Mouse (Mus musculus) limb, embryonic 11.5 days (tissue): ENCODE results near the gene Cirbp. TPM values are rescaled to one million over a fixed set of nuclear protein-coding genes. Genes with fewer than 3 reads are reported as not detected.

Experiments
- ATAC-seq: fragments of 200-750 bp; cut with Nextera tagmentation; 2 replicates; pipeline ENCODE4 v1.8.0; 2017; ENCODE audit warnings: low read depth; ENCODE audit not compliant: insufficient number of reproducible peaks, low FRiP score, low TSS enrichment
- DNase-seq: peaks from one replicate; pipeline ENCODE4 v3.0.0-alpha.2; 2015; ENCODE audit warnings: low spot score
- H3K27ac ChIP-seq: fragments of 300-500 bp; sonication (generic); replicated peaks from 2 replicates; pipeline ENCODE4 v1.5.1; 2014; ENCODE audit warnings: low read depth, mild to moderate bottlenecking, low read length
- H3K27me3 ChIP-seq: fragments of 300-500 bp; sonication (generic); 2 replicates; pipeline ENCODE4 v1.6.1; 2014; ENCODE audit warnings: mild to moderate bottlenecking, low read length, mixed read lengths; ENCODE audit not compliant: control insufficient read depth, insufficient read depth
- H3K36me3 ChIP-seq: fragments of 300-500 bp; sonication (generic); 2 replicates; pipeline ENCODE4 v1.6.1; 2014; ENCODE audit warnings: mild to moderate bottlenecking, low read length, moderate library complexity, mixed read lengths; ENCODE audit not compliant: control insufficient read depth, insufficient read depth
- H3K4me1 ChIP-seq: fragments of 300-500 bp; sonication (generic); 2 replicates; pipeline ENCODE4 v1.6.1; 2014; ENCODE audit warnings: low read length, mixed read lengths; ENCODE audit not compliant: control insufficient read depth, insufficient read depth
- H3K4me2 ChIP-seq: fragments of 300-500 bp; sonication (generic); 2 replicates; pipeline ENCODE4 v1.6.1; 2014; ENCODE audit warnings: low read depth, mild to moderate bottlenecking, moderate library complexity; ENCODE audit not compliant: severe bottlenecking
- H3K4me3 ChIP-seq: fragments of 300-500 bp; sonication (generic); 2 replicates; pipeline ENCODE4 v1.5.1; 2014; ENCODE audit warnings: low read depth, low read length
- H3K9ac ChIP-seq: fragments of 300-500 bp; sonication (generic); 2 replicates; pipeline ENCODE4 v1.6.1; 2014; ENCODE audit warnings: mild to moderate bottlenecking, low read length
- H3K9me3 ChIP-seq: fragments of 300-500 bp; sonication (generic); 2 replicates; pipeline ENCODE4 v1.6.1; 2016; ENCODE audit warnings: low read length; ENCODE audit not compliant: control insufficient read depth
- WGBS: fragments of 180-500 bp; shearing (Covaris S2); extraction: QIAGEN DNeasy Blood & Tissue Kit; methylation state at CpG from one replicate; pipeline ENCODE4 v1.1.7; 2014; 5-methylcytosine and 5-hydroxymethylcytosine counted together
- polyA plus RNA-seq: library from polyadenylated mRNA; unstranded; fragments of >200 nt; fragmentation: Nextera tagmentation; extraction: Ambion mirVana; gene quantifications from 2 replicates; pipeline ENCODE4 v1.2.1, GENCODE M21; 2014

Gene Cirbp
- polyA plus RNA-seq, 1 experiment from 2014 or later = 68.1 TPM

- no peak overlapping the region for H3K4me2 ChIP-seq
These were observed 16.8 kb downstream of the Cirbp start for GRCm38 (mm10) chr10:80182547-80182946.

GRCm38 (mm10) chr10:80186649-80187048 is 20.9 kb downstream of the Cirbp start:
- ATAC-seq (no peak), DNase-seq (no peak)
- WGBS = 37% methylated on average over 27 of the region's 27 CpGs
- Histone ChIP-seq H3K4me2 (no peak overlapping the region), H3K27me3 (peaks cover 26% of the 10 kb centered on the region), H3K4me1 (peaks cover 21% of the 10 kb centered on the region), H3K27ac (no peak overlapping the region), H3K4me3 (no peak overlapping the region), H3K9me3 (no peaks in the 10 kb centered on the region), H3K36me3 (peaks cover 12% of the 10 kb centered on the region), H3K9ac (no peak overlapping the region)

More at GRCm38 (mm10) chr10:80182547-80182946, 16.8 kb downstream of the Cirbp start:
- Histone ChIP-seq H3K27me3 (no peaks in the 10 kb centered on the region), H3K36me3 (peaks cover 4% of the 10 kb centered on the region; the same call in 1 of the 2 replicates), H3K9ac (no peak overlapping the region), H3K27ac (no peak overlapping the region), H3K4me1 (peaks cover 16% of the 10 kb centered on the region), H3K9me3 (no peaks in the 10 kb centered on the region), H3K4me3 (no peak overlapping the region)
- ATAC-seq = no peak
- 97% methylated on average over 7 of the region's 7 CpGs for WGBS
- DNase-seq = no peak

- no peak overlapping the region for H3K4me2 ChIP-seq
- H3K4me3 ChIP-seq = no peak overlapping the region
- ATAC-seq = no peak
- peaks cover 12% of the 10 kb centered on the region for H3K36me3 ChIP-seq
- WGBS = 87% methylated on average over 10 of the region's 10 CpGs
- H3K4me1 ChIP-seq = peaks cover 21% of the 10 kb centered on the region
- H3K27me3 ChIP-seq = peaks cover 26% of the 10 kb centered on the region
- H3K27ac ChIP-seq = no peak overlapping the region
- H3K9ac ChIP-seq = no peak overlapping the region
- no peak for DNase-seq
- H3K9me3 ChIP-seq = no peaks in the 10 kb centered on the region
These were observed 22.0 kb downstream of the Cirbp start for GRCm38 (mm10) chr10:80187739-80188138.

- no peaks in the 10 kb centered on the region for H3K9me3 ChIP-seq
- WGBS = 74% methylated on average over 15 of the region's 15 CpGs
- H3K36me3 ChIP-seq = peaks cover 12% of the 10 kb centered on the region
- DNase-seq (no peak), ATAC-seq (no peak)
- no peak overlapping the region for H3K4me2 ChIP-seq
- H3K27ac ChIP-seq = no peak overlapping the region
- peaks cover 26% of the 10 kb centered on the region for H3K27me3 ChIP-seq
- peaks cover 21% of the 10 kb centered on the region for H3K4me1 ChIP-seq
- no peak overlapping the region for H3K4me3 ChIP-seq
- H3K9ac ChIP-seq = no peak overlapping the region
These were observed 22.8 kb downstream of the Cirbp start for GRCm38 (mm10) chr10:80188453-80189024.

GRCm38 (mm10) chr10:80189999-80190398 is 24.2 kb downstream of the Cirbp start:
- Histone ChIP-seq H3K9me3 (no peaks in the 10 kb centered on the region), H3K4me3 (peak overlapping the region; percentile 36), H3K4me1 (peaks cover 20% of the 10 kb centered on the region), H3K4me2 (peak overlapping the region; percentile 70), H3K27me3 (peaks cover 26% of the 10 kb centered on the region), H3K27ac (no peak overlapping the region), H3K36me3 (peaks cover 12% of the 10 kb centered on the region), H3K9ac (peak overlapping the region; percentile 66)
- WGBS = 4% methylated on average over 21 of the region's 21 CpGs
- no peak for ATAC-seq
- peak; percentile 55 for DNase-seq

GRCm38 (mm10) chr10:80190491-80191051 is 24.8 kb downstream of the Cirbp start:
- H3K9ac ChIP-seq = peak overlapping the region; percentile 66
- peak overlapping the region; percentile 70 for H3K4me2 ChIP-seq
- DNase-seq (peak; percentile 71), ATAC-seq (no peak)
- H3K4me3 ChIP-seq = peak overlapping the region; percentile 36
- H3K9me3 ChIP-seq = no peaks in the 10 kb centered on the region
- H3K36me3 ChIP-seq = peaks cover 12% of the 10 kb centered on the region
- peaks cover 18% of the 10 kb centered on the region for H3K4me1 ChIP-seq
- no peak overlapping the region for H3K27ac ChIP-seq
- peaks cover 26% of the 10 kb centered on the region for H3K27me3 ChIP-seq
- WGBS = under 1% methylated on average over 48 of the region's 48 CpGs

- peaks cover 2% of the 10 kb centered on the region; the same call in 1 of the 2 replicates for H3K36me3 ChIP-seq
- no peak overlapping the region for H3K9ac ChIP-seq
- ATAC-seq = no peak
- no peak overlapping the region for H3K4me2 ChIP-seq
- DNase-seq = no peak
- H3K27ac ChIP-seq = no peak overlapping the region
- H3K4me3 ChIP-seq = no peak overlapping the region
- peaks cover 22% of the 10 kb centered on the region for H3K27me3 ChIP-seq
- WGBS = 85% methylated on average over 6 of the region's 6 CpGs
- H3K4me1 ChIP-seq = peaks cover 15% of the 10 kb centered on the region
- no peaks in the 10 kb centered on the region for H3K9me3 ChIP-seq
These were observed 28.2 kb downstream of the Cirbp start for GRCm38 (mm10) chr10:80193976-80194375.

GRCm38 (mm10) chr10:80194441-80194840 is 28.7 kb downstream of the Cirbp start:
- no peaks in the 10 kb centered on the region for H3K9me3 ChIP-seq
- no peak overlapping the region for H3K4me3 ChIP-seq
- peaks cover 15% of the 10 kb centered on the region for H3K4me1 ChIP-seq
- no peak overlapping the region for H3K4me2 ChIP-seq
- H3K36me3 ChIP-seq = no peaks in the 10 kb centered on the region
- H3K27me3 ChIP-seq = peaks cover 18% of the 10 kb centered on the region
- H3K9ac ChIP-seq = no peak overlapping the region
- ATAC-seq = no peak
- 60% methylated on average over 8 of the region's 8 CpGs for WGBS
- no peak for DNase-seq
- no peak overlapping the region for H3K27ac ChIP-seq
